Mouse (Mus musculus) retina, embryonic 14.5 days (tissue): ENCODE results near the gene Mgarp.
"Not testable (repeated sequence)": the region's sequence is repeated elsewhere in the genome, so short reads cannot be mapped to it uniquely, and the experiment has no call there.

Experiments
- DNase-seq: peaks from one replicate; pipeline ENCODE4 v3.0.0-alpha.2; 2015; ENCODE audit warnings: low spot score

Mgarp gene

DNA sequence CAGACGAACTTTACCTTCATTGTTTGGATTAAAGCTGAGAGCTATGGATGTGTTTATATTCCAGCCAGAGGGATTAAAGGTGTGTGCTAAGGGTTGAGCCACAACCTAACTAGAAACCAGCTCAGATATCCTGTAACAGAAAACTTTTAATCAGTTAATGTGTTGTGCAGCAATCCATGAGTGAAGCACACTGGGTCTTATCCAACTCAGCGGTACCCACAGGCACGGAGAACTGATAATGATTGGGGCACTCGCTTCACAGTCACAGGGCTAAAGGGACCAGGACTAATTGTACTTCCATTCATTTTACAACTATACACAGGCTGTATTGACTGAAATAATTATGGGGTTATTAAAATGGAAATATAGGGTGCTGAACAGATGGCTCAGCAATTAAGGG lies 29.6 kb downstream of the Mgarp start:
- no peak for DNase-seq

DNA sequence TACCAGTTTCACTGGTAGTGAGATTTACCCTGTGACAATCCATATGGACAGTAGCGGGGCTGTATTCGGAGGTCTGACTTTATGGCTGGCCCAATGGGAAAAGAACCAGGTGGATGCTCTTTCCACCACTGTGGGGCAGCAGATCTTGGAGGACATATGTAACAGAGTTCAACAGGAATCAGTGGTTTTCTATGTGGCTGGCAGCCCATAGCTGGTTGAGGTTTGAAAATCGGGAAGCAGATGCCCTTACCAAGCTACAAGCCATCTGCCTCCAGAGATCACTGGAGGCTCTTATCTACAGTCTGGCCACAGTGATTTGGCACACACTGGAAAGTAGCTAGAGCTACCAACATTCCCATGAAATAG lies 31.0 kb downstream of the Mgarp start:
- no peak for DNase-seq

- DNase-seq, result peak; percentile 85
Observed at GRCm38 (mm10) chr3:51364703-51365516, 31.6 kb downstream of the Mgarp start.

DNA sequence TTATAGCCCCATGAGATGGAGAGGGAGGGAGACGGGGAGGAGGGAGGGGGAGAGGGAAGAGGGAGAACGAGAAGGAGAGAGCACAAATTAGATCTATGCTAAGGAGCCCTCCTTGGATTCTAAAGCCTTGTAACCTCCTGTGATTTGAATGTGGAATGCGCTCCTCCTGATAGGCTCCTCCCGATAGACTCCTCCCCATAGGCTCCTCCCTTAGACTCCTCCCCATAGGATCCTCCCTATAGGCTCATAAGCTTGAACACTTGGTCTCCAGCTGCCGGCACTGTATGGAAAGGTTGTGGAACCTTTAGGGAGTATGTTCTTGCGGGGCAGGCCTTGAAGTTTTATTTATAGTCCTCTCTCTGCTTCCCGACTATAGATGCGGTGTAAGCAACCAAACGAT lies 35.5 kb downstream of the Mgarp start:
- no peak for DNase-seq

DNA sequence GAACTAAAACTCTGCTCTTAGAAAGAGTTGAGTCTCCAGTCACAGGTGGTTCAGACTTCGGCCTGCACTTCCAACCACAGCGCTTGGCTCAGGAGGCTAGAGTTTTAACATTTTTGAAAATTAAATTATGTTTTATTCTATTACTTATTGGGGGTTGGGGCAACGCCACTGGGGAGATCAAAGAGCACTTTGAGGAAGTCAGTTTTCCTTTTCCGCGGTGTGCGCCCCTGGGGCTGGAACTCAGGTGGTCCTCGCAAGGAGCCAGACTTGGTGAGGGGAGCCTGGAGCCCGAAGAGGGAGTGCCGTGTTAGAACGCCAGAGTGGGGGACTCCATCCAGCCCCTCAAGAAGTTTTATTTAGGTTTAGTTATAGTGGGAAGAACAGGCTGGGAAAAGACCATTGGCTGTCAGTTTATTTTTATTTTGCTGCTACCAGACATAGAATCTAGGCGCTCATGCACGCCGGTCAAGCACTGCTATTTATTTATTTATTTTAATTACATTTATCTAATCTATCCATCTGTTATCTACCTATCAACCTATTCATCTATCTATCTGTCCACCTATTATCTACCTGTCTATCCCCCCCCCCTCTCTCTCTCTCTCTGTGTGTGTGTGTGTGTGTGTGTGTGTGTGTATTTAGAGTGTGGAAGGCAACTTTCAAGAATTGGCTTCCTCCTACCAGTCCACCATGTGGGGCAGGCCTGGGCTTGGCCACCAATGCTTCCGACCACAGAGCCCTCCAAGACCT lies 36.8 kb downstream of the Mgarp start:
- DNase-seq, result no peak

DNA sequence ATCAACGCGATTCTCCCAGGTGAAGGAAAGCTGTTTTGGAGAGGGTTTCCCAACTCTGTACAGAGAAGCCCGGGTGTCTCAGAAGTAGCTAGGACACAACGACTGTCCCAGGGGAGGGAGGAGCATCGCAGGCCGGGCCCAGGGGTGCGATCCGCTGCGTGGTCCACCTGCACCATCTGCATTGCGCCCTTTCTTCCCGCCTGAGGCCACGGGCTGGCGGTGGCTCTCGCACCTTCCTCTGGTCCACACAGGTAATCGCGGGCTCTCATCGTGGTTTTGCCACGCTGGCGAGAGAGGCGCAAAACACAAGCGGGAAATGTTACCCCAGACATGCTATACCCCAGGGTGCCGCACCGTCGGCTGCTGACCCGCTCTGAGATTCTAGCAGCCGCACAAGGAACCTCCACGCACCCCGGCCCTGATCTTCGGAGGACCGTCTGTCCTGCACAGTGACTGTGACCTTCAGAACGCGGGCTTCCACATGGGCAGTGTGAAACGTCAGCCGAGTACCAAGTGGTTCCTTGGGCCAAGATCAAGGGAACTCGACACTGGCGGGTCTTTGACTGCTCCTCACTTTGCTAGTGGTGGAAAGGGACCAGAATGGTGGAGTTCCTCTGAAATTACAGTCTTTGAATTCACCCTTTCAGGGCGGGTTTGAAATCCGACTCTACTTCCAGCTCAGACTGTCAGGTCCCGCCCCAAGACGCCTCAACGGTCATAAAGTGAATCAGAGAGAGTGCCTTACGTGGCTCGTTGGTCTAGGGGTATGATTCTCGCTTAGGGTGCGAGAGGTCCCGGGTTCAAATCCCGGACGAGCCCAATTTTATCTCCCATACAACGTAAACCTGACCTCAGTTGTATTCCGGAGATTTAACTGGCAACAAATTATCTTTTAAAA lies 37.6 kb downstream of the Mgarp start:
- DNase-seq, result peak; percentile 76

DNA sequence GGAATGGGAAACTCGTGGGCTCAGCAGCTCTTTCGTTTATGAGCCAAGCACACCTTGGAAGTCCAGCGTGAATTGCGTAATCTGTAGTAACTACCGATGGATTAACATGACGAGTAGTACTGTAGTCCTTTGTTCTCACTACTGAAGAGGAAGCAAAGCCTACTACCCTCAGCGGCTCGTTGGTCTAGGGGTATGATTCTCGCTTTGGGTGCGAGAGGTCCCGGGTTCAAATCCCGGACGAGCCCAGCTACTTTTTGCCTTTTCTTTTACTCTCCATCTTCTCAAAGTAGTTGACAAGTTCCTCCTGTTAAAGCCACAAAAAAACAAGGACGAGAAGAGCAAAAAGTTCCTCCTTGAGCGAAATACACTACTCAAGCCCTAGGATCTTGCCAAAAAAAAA lies 38.4 kb downstream of the Mgarp start:
- DNase-seq, result peak; percentile 77

DNA sequence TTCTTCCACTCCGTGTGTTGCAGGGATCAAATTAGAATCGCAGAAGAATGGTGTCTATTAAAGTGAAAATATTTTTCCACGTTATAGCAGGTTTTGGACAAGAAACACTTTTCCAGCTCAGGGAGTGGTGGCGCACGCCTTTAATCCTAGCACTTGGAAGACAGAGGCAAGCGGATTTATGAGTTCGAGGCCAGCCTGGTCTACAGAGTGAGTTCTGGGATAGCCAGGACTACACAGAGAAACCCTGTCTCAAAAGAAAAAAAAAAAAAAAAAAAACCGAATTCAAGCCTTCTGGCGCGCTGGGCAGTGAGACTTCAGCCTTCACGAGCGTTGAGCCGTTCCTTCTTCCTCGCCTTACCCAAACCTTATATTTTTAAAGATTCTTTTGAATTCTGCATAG lies 38.9 kb downstream of the Mgarp start:
- no peak for DNase-seq

GRCm38 (mm10) chr3:51357078-51357477 lies 39.5 kb downstream of the Mgarp start:
- no peak for DNase-seq

DNA sequence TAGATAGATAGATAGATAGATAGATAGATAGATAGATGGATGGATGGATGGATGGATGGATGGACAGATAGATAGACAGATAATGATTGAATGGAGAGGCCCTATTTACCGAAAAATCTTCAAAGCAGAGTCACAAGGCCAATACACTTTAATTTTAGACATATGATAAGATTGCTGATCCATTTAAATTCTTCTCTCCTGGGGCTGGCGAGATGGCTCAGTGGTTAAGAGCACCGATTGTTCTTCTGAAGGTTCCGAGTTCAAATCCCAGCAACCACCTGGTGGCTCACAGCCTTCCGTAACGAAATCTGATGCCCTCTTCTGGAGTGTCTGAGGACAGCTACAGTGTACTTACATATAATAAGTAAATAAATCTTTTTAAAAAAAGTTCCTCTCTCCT lies 41.6 kb downstream of the Mgarp start:
- DNase-seq, result not testable (repeated sequence)

DNA sequence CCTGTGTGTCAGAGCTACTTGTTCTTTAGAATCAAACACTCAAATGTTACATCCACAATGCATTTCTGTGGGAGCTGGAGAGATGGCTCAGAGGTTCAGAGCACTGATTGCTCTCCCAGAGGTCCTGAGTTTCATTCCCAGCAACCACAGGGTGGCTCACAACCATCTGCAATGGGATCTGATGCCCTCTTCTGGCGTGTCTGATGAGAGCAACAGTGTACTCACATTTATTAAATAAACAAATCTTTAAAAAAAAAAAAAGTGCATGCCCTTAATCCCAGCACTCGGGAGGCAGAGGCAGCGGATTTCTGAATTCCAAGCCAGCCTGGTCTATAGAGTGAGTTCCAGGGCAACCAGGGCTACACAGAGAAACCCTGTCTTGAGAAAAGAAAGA lies 42.5 kb downstream of the Mgarp start:
- DNase-seq, result no peak

DNA sequence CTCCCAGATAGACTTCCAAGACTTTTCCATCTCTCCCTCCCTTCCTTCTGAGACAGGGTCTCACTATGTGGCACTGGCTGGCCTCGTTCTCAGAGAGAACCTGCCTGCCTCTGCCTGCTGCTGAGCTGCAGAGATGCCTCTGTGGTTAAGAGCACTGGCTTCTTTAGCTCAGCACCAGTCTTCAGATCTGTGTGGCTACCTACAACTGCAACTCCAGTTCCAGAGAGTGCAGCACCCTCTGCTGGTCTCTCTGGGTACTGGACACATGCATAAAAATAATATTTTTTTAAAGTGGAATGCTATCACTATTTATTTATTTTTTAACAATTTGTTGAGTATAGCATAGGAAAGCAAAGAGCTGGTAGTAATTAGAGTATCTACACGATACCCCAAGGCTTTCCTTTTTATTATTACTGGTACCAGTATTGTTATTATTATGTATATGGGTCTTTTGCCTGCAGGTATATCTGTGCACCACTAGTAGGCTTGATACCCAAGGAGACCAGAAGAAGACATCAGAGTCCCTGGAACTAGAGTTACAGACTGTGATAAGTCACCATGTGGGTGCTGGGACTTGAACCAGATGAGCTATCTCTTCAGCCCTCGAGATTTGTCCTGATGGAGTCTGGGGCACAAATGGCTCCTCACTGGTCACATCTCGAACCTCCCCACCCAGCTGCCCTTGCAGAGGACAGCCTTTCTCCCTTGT lies 43.1 kb downstream of the Mgarp start:
- DNase-seq, result peak; percentile 73

- no peak for DNase-seq
Observed at GRCm38 (mm10) chr3:51350806-51351205, 45.7 kb downstream of the Mgarp start.

GRCm38 (mm10) chr3:51348646-51349238 lies 47.8 kb downstream of the Mgarp start:
- no peak for DNase-seq

GRCm38 (mm10) chr3:51345017-51345416 lies 51.5 kb downstream of the Mgarp start:
- not testable (repeated sequence) for DNase-seq

DNA sequence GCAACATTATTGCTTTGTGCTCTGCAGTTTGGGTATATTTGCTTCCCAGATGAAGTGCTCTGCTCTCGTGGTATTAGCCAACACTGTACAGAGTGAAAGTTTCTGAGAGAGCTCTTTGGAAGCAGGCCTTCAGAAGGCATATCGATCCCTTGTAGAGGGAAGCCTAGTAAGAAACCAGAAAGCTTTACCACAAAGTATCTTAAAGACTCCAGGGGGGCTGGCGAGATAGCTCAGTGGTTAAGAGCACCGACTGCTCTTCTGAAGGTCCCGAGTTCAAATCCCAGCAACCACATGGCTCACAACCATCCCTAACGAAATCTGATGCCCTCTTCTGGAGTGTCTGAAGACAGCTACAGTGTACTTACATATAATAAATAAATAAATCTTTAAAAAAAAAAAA lies 52.4 kb downstream of the Mgarp start:
- not testable (repeated sequence) for DNase-seq

DNA sequence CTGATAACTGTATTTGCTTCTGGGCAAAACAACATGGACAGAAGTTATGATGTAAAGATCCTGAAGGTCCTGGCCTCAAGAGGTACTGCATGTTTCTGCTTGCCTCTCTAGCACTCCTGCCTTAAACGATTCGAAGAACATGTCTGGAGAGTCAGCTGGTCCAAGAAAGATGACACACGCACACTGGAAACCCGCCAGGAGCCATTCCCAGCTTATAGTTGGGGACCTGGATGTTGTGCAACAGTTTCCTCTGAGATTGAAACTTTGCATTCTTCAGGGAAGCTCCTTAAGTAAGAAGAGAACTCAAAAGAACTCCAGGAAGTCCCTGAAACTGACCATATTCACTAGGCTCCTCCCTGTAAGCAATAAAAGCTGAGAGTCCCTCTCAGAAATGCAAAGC lies 53.3 kb downstream of the Mgarp start:
- no peak for DNase-seq

DNA sequence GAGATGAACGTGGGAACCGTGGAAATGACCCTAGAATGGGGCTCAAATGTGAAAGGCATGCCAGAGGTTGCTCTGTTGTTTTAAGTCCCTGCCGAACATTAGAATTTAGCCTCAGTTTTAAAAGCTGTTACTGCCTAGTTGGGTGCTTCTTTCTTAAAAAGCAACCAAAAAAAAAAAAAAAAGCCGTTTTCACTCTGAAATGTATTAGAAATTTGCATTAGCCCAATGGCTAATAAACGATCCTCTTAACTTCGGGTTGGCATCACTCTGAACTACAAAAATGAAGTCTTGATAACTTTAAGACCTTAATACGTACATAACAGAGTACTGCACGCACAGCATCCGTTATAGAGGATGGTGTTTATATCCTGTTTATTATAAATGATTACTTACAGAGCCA lies 54.4 kb downstream of the Mgarp start:
- no peak for DNase-seq

DNA sequence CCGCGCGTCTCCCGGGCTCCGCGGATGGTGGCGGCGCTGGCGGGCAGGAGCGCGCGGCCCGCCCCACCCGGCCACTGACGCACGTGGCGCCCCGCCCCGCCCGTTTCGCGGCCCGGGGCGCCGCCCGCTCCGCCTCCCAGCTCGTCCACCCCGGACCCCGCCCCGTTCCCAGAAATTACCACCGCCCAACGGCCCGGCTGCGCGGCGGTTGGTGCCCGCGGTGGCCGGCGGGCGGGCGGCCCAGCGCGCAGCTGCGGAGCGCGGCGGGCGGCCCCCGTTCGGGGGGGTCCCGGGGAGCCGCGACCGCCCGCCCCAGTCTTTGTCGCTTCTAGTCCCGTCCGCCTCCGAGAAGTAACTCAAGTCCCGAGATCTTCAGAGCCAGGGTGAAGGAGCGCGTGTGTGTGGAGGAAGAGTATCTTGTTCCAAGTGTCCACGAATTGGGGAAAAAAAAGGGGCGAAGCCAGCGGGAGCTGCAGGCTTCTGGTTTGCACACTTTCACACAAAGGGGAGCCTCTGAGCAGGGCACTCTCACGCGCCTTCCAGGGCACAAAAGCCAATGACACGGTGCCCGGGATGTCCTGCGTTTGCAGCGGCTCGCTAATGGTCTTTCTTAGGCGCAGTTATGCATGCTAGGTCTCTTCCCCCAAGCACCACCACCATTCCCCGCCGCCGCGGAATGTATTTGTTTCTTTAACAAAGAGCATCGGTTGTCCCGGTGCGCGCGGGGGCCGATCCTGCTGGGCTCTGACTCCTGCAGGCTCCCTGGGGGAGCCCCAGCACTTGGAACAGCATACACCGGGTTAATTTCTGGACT lies 55.1 kb downstream of the Mgarp start:
- DNase-seq, result peak; percentile 90

- DNase-seq, result peak; percentile 85
Observed at GRCm38 (mm10) chr3:51340552-51341267, 55.8 kb downstream of the Mgarp start, which contains the start of gene Elf2. Gene Elf2 (minus strand): TSS chr3:51340663.
